Comparison of ENCODE assay signal across 20 mouse cellular contexts in genomic region chr13:29615081-29615480, GRCm38 (mm10).
"Had no signal": no experiment of that assay in that cellular context is flagged by ENCODE, and none has a peak within 500 bp of the region (broad histone marks: within the 10 kb centered on the region; RNA-seq: fewer than 3 reads in every experiment).

No protein-coding gene starts in this region.

- H3K36me3 ChIP-seq: kidney, embryonic 15.5 days; limb, embryonic 12.5 days; limb, embryonic 15.5 days; stomach, embryonic 15.5 days had no signal

- H3K27me3 ChIP-seq: kidney, embryonic 15.5 days; limb, embryonic 12.5 days; limb, embryonic 15.5 days; stomach, embryonic 15.5 days had no signal

- H3K9ac ChIP-seq: kidney, embryonic 15.5 days; limb, embryonic 12.5 days; limb, embryonic 15.5 days; liver, embryonic 14.5 days; liver, postnatal 0 days; lung, embryonic 14.5 days; stomach, embryonic 15.5 days had no signal

- H3K4me3 ChIP-seq: kidney, embryonic 15.5 days; left cerebral cortex, adult 2 months; limb, embryonic 12.5 days; limb, embryonic 15.5 days; stomach, embryonic 15.5 days had no signal

- ATAC-seq: liver, postnatal 0 days; lung, postnatal 0 days had no signal

- H3K4me2 ChIP-seq: kidney, embryonic 15.5 days; limb, embryonic 12.5 days; limb, embryonic 15.5 days; liver, embryonic 11.5 days; lung, embryonic 14.5 days; stomach, embryonic 15.5 days had no signal

- H3K27ac ChIP-seq: kidney, embryonic 15.5 days; left cerebral cortex, adult 2 months; limb, embryonic 12.5 days; limb, embryonic 15.5 days; liver, embryonic 14.5 days; macrophage; stomach, embryonic 15.5 days had no signal

- DNase-seq: kidney, adult 8-10 months; kidney, postnatal 10 days; kidney, postnatal 36 days; layer of hippocampus, postnatal 36 days; left cerebral cortex, postnatal 4 days; liver, postnatal 0 days; lung, embryonic 14.5 days; midbrain, embryonic 14.5 days; right cerebral cortex, postnatal 25 days; spleen, adult 18-20 months; thymus, postnatal 25 days had no signal

- H3K9me3 ChIP-seq: kidney, embryonic 15.5 days; limb, embryonic 12.5 days; limb, embryonic 15.5 days; stomach, embryonic 15.5 days had no signal

- H3K4me1 ChIP-seq: stomach, embryonic 15.5 days had no signal
